Mouse (Mus musculus): ENCODE results near the gene Ugt1a6b. TPM values are rescaled to one million over a fixed set of nuclear protein-coding genes. Genes with fewer than 3 reads are reported as not detected.

The Ugt1a6b gene
- polyA plus RNA-seq, 1 experiment from 2014 or later: not detected

- Histone ChIP-seq H3K4me3 (ENCODE audit: low read depth, low read length) (no peak overlapping the region), H3K4me1 (replicated peaks; ENCODE audit: control insufficient read depth, insufficient read depth, low read length) (no peaks in the 10 kb centered on the region), H3K27ac (ENCODE audit: low read depth, low read length) (no peak overlapping the region), H3K4me2 (ENCODE audit: low read depth, low read length, severe bottlenecking) (no peak overlapping the region), H3K9me3 (ENCODE audit: control insufficient read depth, low read length) (peaks cover 54% of the 10 kb centered on the region), H3K9ac (ENCODE audit: low read length) (no peak overlapping the region), H3K27me3 (ENCODE audit: control insufficient read depth, insufficient read depth, low read length) (no peaks in the 10 kb centered on the region), H3K36me3 (ENCODE audit: control insufficient read depth, insufficient read depth, low read length) (peaks cover 37% of the 10 kb centered on the region)
- DNase-seq (ENCODE audit: low spot score): peak; percentile 72
- WGBS: 79% methylated on average over 8 of the region's 8 CpGs
- ATAC-seq (replicated peaks; ENCODE audit: low FRiP score): 0 out of 2 replicates have a peak, but pooled peaks have one; percentile 0
Observed at GRCm38 (mm10) chr1:88258881-88259642, 156.0 kb downstream of the Ugt1a6b start.

GRCm38 (mm10) chr1:88259643-88260024 lies 156.6 kb downstream of the Ugt1a6b start:
- Histone ChIP-seq H3K9ac (ENCODE audit: low read length) (no peak overlapping the region), H3K27ac (ENCODE audit: low read depth, low read length) (no peak overlapping the region), H3K4me3 (ENCODE audit: low read depth, low read length) (no peak overlapping the region), H3K4me1 (replicated peaks; ENCODE audit: control insufficient read depth, insufficient read depth, low read length) (no peaks in the 10 kb centered on the region), H3K9me3 (ENCODE audit: control insufficient read depth, low read length) (peaks cover 48% of the 10 kb centered on the region), H3K36me3 (ENCODE audit: control insufficient read depth, insufficient read depth, low read length) (peaks cover 43% of the 10 kb centered on the region), H3K27me3 (ENCODE audit: control insufficient read depth, insufficient read depth, low read length) (no peaks in the 10 kb centered on the region), H3K4me2 (ENCODE audit: low read depth, low read length, severe bottlenecking) (no peak overlapping the region)
- DNase-seq (ENCODE audit: low spot score) (no peak), ATAC-seq (replicated peaks; ENCODE audit: low FRiP score) (peak; percentile 11; the same call in 1 of the 2 replicates)
- 80% methylated on average over 4 of the region's 4 CpGs for WGBS

GRCm38 (mm10) chr1:88260114-88260513 lies 157.1 kb downstream of the Ugt1a6b start:
- Histone ChIP-seq H3K4me2 (ENCODE audit: low read depth, low read length, severe bottlenecking) (no peak overlapping the region), H3K36me3 (ENCODE audit: control insufficient read depth, insufficient read depth, low read length) (peaks cover 48% of the 10 kb centered on the region), H3K27ac (ENCODE audit: low read depth, low read length) (no peak overlapping the region), H3K9me3 (ENCODE audit: control insufficient read depth, low read length) (peaks cover 43% of the 10 kb centered on the region), H3K27me3 (ENCODE audit: control insufficient read depth, insufficient read depth, low read length) (no peaks in the 10 kb centered on the region), H3K4me3 (ENCODE audit: low read depth, low read length) (no peak overlapping the region), H3K4me1 (replicated peaks; ENCODE audit: control insufficient read depth, insufficient read depth, low read length) (no peaks in the 10 kb centered on the region), H3K9ac (ENCODE audit: low read length) (no peak overlapping the region)
- ATAC-seq (replicated peaks; ENCODE audit: low FRiP score) (peak; percentile 17), DNase-seq (ENCODE audit: low spot score) (no peak)
- 84% methylated on average over 6 of the region's 6 CpGs for WGBS

- Histone ChIP-seq H3K9ac (ENCODE audit: low read length) (no peak overlapping the region), H3K27ac (ENCODE audit: low read depth, low read length) (no peak overlapping the region), H3K9me3 (ENCODE audit: control insufficient read depth, low read length) (peaks cover 38% of the 10 kb centered on the region), H3K4me1 (replicated peaks; ENCODE audit: control insufficient read depth, insufficient read depth, low read length) (no peaks in the 10 kb centered on the region), H3K4me3 (ENCODE audit: low read depth, low read length) (no peak overlapping the region), H3K36me3 (ENCODE audit: control insufficient read depth, insufficient read depth, low read length) (peaks cover 55% of the 10 kb centered on the region), H3K4me2 (ENCODE audit: low read depth, low read length, severe bottlenecking) (no peak overlapping the region), H3K27me3 (ENCODE audit: control insufficient read depth, insufficient read depth, low read length) (no peaks in the 10 kb centered on the region)
- ATAC-seq (replicated peaks; ENCODE audit: low FRiP score) (no peak), DNase-seq (ENCODE audit: low spot score) (no peak)
- WGBS: 84% methylated on average over 10 of the region's 10 CpGs
Observed at GRCm38 (mm10) chr1:88260604-88261377, 157.7 kb downstream of the Ugt1a6b start.

- Histone ChIP-seq H3K27me3 (ENCODE audit: control insufficient read depth, insufficient read depth, low read length) (no peaks in the 10 kb centered on the region), H3K4me2 (ENCODE audit: low read depth, low read length, severe bottlenecking) (no peak overlapping the region), H3K9ac (ENCODE audit: low read length) (no peak overlapping the region), H3K27ac (ENCODE audit: low read depth, low read length) (no peak overlapping the region), H3K36me3 (ENCODE audit: control insufficient read depth, insufficient read depth, low read length) (peaks cover 64% of the 10 kb centered on the region), H3K4me3 (ENCODE audit: low read depth, low read length) (no peak overlapping the region), H3K4me1 (replicated peaks; ENCODE audit: control insufficient read depth, insufficient read depth, low read length) (no peaks in the 10 kb centered on the region), H3K9me3 (ENCODE audit: control insufficient read depth, low read length) (peaks cover 30% of the 10 kb centered on the region)
- no peak for ATAC-seq (replicated peaks; ENCODE audit: low FRiP score)
- WGBS: 86% methylated on average over 7 of the region's 7 CpGs
- DNase-seq (ENCODE audit: low spot score): no peak
Observed at GRCm38 (mm10) chr1:88261706-88262105, 158.7 kb downstream of the Ugt1a6b start.

- Histone ChIP-seq H3K4me2 (ENCODE audit: low read depth, low read length, severe bottlenecking) (no peak overlapping the region), H3K4me1 (replicated peaks; ENCODE audit: control insufficient read depth, insufficient read depth, low read length) (no peaks in the 10 kb centered on the region), H3K9me3 (ENCODE audit: control insufficient read depth, low read length) (peaks cover 25% of the 10 kb centered on the region), H3K36me3 (ENCODE audit: control insufficient read depth, insufficient read depth, low read length) (peaks cover 69% of the 10 kb centered on the region), H3K4me3 (ENCODE audit: low read depth, low read length) (no peak overlapping the region), H3K27ac (ENCODE audit: low read depth, low read length) (no peak overlapping the region), H3K9ac (ENCODE audit: low read length) (no peak overlapping the region), H3K27me3 (ENCODE audit: control insufficient read depth, insufficient read depth, low read length) (no peaks in the 10 kb centered on the region)
- ATAC-seq (replicated peaks; ENCODE audit: low FRiP score) (no peak), DNase-seq (ENCODE audit: low spot score) (no peak)
- 89% methylated on average over 4 of the region's 4 CpGs for whole genome bisulfite sequencing
Observed at GRCm38 (mm10) chr1:88262255-88262654, 159.2 kb downstream of the Ugt1a6b start.

GRCm38 (mm10) chr1:88262961-88263360 lies 159.9 kb downstream of the Ugt1a6b start:
- H3K9ac ChIP-seq (ENCODE audit: low read length): no peak overlapping the region
- ATAC-seq (replicated peaks; ENCODE audit: low FRiP score) (no peak), DNase-seq (ENCODE audit: low spot score) (no peak)
- H3K36me3 ChIP-seq (ENCODE audit: control insufficient read depth, insufficient read depth, low read length): peaks cover 76% of the 10 kb centered on the region
- 79% methylated on average over 6 of the region's 6 CpGs for WGBS
- no peak overlapping the region for H3K27ac ChIP-seq (ENCODE audit: low read depth, low read length)
- no peaks in the 10 kb centered on the region for H3K4me1 ChIP-seq (replicated peaks; ENCODE audit: control insufficient read depth, insufficient read depth, low read length)
- no peak overlapping the region for H3K4me2 ChIP-seq (ENCODE audit: low read depth, low read length, severe bottlenecking)
- peaks cover 18% of the 10 kb centered on the region for H3K9me3 ChIP-seq (ENCODE audit: control insufficient read depth, low read length)
- no peak overlapping the region for H3K4me3 ChIP-seq (ENCODE audit: low read depth, low read length)
- H3K27me3 ChIP-seq (ENCODE audit: control insufficient read depth, insufficient read depth, low read length): no peaks in the 10 kb centered on the region

- Histone ChIP-seq H3K4me2 (ENCODE audit: low read depth, low read length, severe bottlenecking) (no peak overlapping the region), H3K9ac (ENCODE audit: low read length) (no peak overlapping the region), H3K36me3 (ENCODE audit: control insufficient read depth, insufficient read depth, low read length) (peaks cover 84% of the 10 kb centered on the region), H3K9me3 (ENCODE audit: control insufficient read depth, low read length) (peaks cover 15% of the 10 kb centered on the region), H3K4me3 (ENCODE audit: low read depth, low read length) (no peak overlapping the region), H3K4me1 (replicated peaks; ENCODE audit: control insufficient read depth, insufficient read depth, low read length) (no peaks in the 10 kb centered on the region), H3K27ac (ENCODE audit: low read depth, low read length) (no peak overlapping the region), H3K27me3 (ENCODE audit: control insufficient read depth, insufficient read depth, low read length) (no peaks in the 10 kb centered on the region)
- ATAC-seq (replicated peaks; ENCODE audit: low FRiP score) (no peak), DNase-seq (ENCODE audit: low spot score) (no peak)
- 90% methylated on average over 5 of the region's 5 CpGs for WGBS
Observed at GRCm38 (mm10) chr1:88263778-88264177, 160.7 kb downstream of the Ugt1a6b start.
